ENCODE assay signal across 14 mouse cellular contexts in the genomic region with DNA sequence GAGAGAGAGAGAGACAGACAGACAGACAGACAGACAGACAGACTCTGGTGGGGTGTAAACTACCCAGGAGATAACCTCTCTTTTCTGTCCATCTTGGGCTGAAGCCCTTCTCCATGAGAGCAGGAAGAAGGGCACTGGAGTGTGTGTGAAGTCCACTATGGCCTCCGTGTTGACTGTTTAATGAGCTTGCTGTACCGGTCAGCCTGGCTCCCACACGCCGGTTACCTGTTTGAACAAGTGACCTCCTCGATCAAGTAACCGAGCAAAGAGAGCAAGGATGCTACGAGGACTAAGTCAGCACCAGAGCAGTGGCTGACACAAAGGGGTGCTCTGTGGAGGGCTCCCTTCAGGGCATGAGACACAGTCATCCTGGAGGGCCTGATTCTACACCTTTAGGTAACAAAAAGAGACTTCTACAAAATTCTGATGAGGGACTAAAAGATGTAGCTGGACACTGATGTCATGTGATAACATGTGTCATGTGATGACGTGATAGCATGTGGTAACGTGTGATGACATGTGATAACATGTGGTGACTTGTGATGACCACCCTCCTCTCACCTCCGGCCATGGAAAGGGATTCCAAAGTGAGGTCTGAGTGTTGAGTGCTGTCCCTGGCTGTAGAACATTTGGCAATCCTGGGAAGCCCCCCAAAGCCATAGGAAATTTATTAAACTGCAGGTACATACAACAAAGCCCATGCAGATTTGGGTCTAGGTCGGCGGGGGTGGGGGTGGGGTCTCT.
"Had no signal": no experiment of that assay in that cellular context is flagged by ENCODE, and none has a peak within 500 bp of the region (broad histone marks: within the 10 kb centered on the region; RNA-seq: fewer than 3 reads in every experiment).

No protein-coding gene starts in this region.

- H3K4me1 ChIP-seq: midbrain, embryonic 15.5 days had no signal

- H3K4me3 ChIP-seq: limb, embryonic 13.5 days; megakaryocyte, embryonic 14.5 days; midbrain, embryonic 15.5 days; stomach, embryonic 15.5 days had no signal

- ATAC-seq: midbrain, embryonic 15.5 days had no signal

- H3K9ac ChIP-seq: limb, embryonic 13.5 days; liver, embryonic 14.5 days; midbrain, embryonic 15.5 days; stomach, embryonic 15.5 days had no signal

- H3K9me3 ChIP-seq: limb, embryonic 13.5 days; megakaryocyte, embryonic 14.5 days; midbrain, embryonic 15.5 days; stomach, embryonic 15.5 days had no signal

- H3K36me3 ChIP-seq: limb, embryonic 13.5 days; midbrain, embryonic 15.5 days; stomach, embryonic 15.5 days had no signal

- H3K4me2 ChIP-seq: limb, embryonic 13.5 days; midbrain, embryonic 11.5 days; midbrain, embryonic 15.5 days; stomach, embryonic 15.5 days had no signal

- H3K27me3 ChIP-seq: limb, embryonic 13.5 days; midbrain, embryonic 15.5 days; stomach, embryonic 15.5 days had no signal

- DNase-seq: kidney, adult 11 months; kidney, adult 9 months; kidney, postnatal 36 days; left cerebral cortex, postnatal 4 days; lung, adult 18-20 months; lung, postnatal 4 days; thymus, postnatal 25 days had no signal

- H3K27ac ChIP-seq: kidney, postnatal 0 days; limb, embryonic 13.5 days; liver, embryonic 14.5 days; midbrain, embryonic 15.5 days; stomach, embryonic 15.5 days had no signal
